Mouse (Mus musculus) G1E (cell line): ENCODE measurements at regions not wholly inside any gene's neighbourhood (a gene's known extent, or its start where the extent isn't known, plus 50 kb on each side); places are given as distances from the start of the nearest gene placed in this dataset.

Experiments
- CTCF ChIP-seq: IDR thresholded peaks from 2 replicates; pipeline ENCODE4 v1.5.1; 2012; ENCODE audit warnings: low read depth, low read length, inconsistent platforms, mixed read lengths
- GATA1 ChIP-seq: IDR thresholded peaks from 2 replicates; pipeline ENCODE4 v1.6.1; 2012; ENCODE audit warnings: borderline replicate concordance, low read length, inconsistent platforms, mixed read lengths
- POLR2AphosphoS5 ChIP-seq: IDR thresholded peaks from 2 replicates; pipeline ENCODE4 v1.6.1; 2012; ENCODE audit warnings: low read depth, low read length, inconsistent platforms; ENCODE audit not compliant: insufficient replicate concordance
- TAL1 ChIP-seq: conservative IDR thresholded peaks from 2 replicates; pipeline ENCODE4 v1.6.1; 2012; ENCODE audit warnings: low read depth, low read length, inconsistent platforms, mixed read lengths

DNA sequence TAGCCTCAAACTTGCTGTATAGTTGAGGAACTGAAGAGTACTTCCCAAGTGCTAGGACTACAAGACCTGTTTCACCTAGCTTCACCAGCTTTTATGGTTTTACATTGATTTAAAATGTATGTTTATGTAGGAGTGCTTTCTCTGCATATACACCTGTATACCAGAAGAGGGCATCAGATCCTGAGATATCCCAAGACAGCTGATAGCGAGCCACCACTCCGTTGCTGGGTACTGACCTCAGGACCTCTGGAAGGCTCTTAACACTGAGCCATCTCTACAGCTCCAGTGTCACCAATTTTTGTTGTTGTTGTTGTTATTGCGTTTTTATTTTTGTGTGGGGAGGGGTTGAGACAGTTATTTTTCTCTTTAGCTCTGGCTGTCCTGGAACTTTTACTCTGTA, 55.9 kb upstream of the Ddx3x start:
- TF ChIP-seq CTCF = no peak
- no peak for TF ChIP-seq TAL1
- no peak for TF ChIP-seq POLR2AphosphoS5
- no peak for TF ChIP-seq GATA1
